Mouse (Mus musculus) lung, embryonic 15.5 days (tissue): ENCODE results near the gene Grap. TPM values are rescaled to one million over a fixed set of nuclear protein-coding genes. Genes with fewer than 3 reads are reported as not detected.
A peak's percentile ranks its signal among the peaks of the same experiment; 100 is the strongest.

Experiments used
- ATAC-seq: fragments of 200-750 bp; cut with Nextera tagmentation; 2 replicates; pipeline ENCODE4 v1.8.0; 2017; ENCODE audit warnings: moderate number of reproducible peaks, borderline replicate concordance; ENCODE audit not compliant: low FRiP score, low TSS enrichment; ENCODE audit errors: extremely low read depth
- H3K27ac ChIP-seq: fragments of 300-500 bp; sonication (generic); 2 replicates; pipeline ENCODE4 v1.5.1; 2015; ENCODE audit warnings: moderate library complexity, mild to moderate bottlenecking, inconsistent platforms
- H3K27me3 ChIP-seq: fragments of 300-500 bp; sonication (generic); 2 replicates; pipeline ENCODE4 v1.6.1; 2015; ENCODE audit warnings: inconsistent platforms
- H3K36me3 ChIP-seq: fragments of 300-500 bp; sonication (generic); 2 replicates; pipeline ENCODE4 v1.6.1; 2015; ENCODE audit warnings: inconsistent platforms
- H3K4me1 ChIP-seq: fragments of 300-500 bp; sonication (generic); 2 replicates; pipeline ENCODE4 v1.6.1; 2015; ENCODE audit warnings: inconsistent platforms
- H3K4me2 ChIP-seq: fragments of 300-500 bp; sonication (generic); 2 replicates; pipeline ENCODE4 v1.6.1; 2015; ENCODE audit warnings: inconsistent platforms, mild to moderate bottlenecking, moderate library complexity
- H3K4me3 ChIP-seq: fragments of 300-500 bp; sonication (generic); 2 replicates; pipeline ENCODE4 v1.5.1; 2015; ENCODE audit warnings: mild to moderate bottlenecking, inconsistent platforms
- H3K9ac ChIP-seq: fragments of 300-500 bp; sonication (generic); 2 replicates; pipeline ENCODE4 v1.6.1; 2015; ENCODE audit warnings: inconsistent platforms
- H3K9me3 ChIP-seq: fragments of 300-500 bp; sonication (generic); 2 replicates; pipeline ENCODE4 v1.6.1; 2016; ENCODE audit warnings: inconsistent platforms
- WGBS: fragments of 180-500 bp; shearing (Covaris S2); methylation state at CpG from one replicate; pipeline ENCODE4 v1.1.7; 2015; 5-methylcytosine and 5-hydroxymethylcytosine counted together
- polyA plus RNA-seq: library from polyadenylated mRNA; unstranded; fragments of >200 nt; fragmentation: Nextera tagmentation; extraction: Ambion mirVana; gene quantifications from 2 replicates; pipeline ENCODE4 v1.2.1, GENCODE M21; 2015

Grap gene
- polyA plus RNA-seq, 1 experiment from 2014 or later = 42.2 TPM

DNA sequence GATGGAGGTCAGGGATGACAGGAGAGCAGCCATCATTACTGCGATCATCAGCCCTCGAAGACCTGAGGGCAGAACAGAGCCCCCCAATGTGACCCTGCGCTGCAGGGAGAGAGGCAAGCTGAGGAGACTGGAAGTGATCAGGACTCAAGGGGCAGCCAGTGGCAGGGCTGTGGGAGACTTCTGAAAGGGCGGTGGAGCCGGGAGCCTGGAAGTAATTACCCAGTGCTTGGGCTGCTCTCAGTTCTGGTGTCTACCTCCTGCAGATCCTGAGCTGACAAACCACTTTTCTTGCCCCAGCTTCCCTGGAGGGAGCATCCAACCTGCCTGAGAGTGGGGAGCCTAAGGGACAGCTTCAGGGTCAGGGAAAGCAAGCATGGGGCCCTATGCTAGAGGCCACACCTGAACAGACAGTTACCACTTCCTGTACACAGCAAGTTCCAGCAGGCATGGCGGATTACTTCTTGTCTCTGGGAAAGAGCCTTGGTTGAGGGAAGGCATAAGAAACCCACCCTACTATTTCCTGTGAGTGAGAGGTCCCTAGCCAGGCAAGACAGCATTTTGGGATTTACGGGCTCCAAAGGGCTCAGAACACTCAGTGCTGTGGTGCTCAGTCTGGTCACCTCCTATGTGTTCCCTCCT is 23.3 kb downstream of the Grap start:
- Histone ChIP-seq H3K36me3 (no peaks in the 10 kb centered on the region), H3K9me3 (no peaks in the 10 kb centered on the region), H3K27ac (no peak overlapping the region), H3K27me3 (no peaks in the 10 kb centered on the region), H3K4me2 (no peak overlapping the region), H3K4me1 (peaks cover 9% of the 10 kb centered on the region), H3K9ac (no peak overlapping the region), H3K4me3 (no peak overlapping the region)
- no peak for ATAC-seq
- WGBS = 79% methylated on average over 7 of the region's 7 CpGs

GRCm38 (mm10) chr11:61677709-61678108 is 24.6 kb downstream of the Grap start:
- no peak for ATAC-seq
- Histone ChIP-seq H3K9me3 (no peaks in the 10 kb centered on the region), H3K27me3 (0 out of 2 replicates have a peak, but pooled peaks cover 3% of the 10 kb centered on the region), H3K4me3 (no peak overlapping the region), H3K4me2 (no peak overlapping the region), H3K27ac (no peak overlapping the region), H3K36me3 (no peaks in the 10 kb centered on the region), H3K4me1 (peaks cover 9% of the 10 kb centered on the region), H3K9ac (no peak overlapping the region)
- WGBS = 83% methylated on average over 4 of the region's 4 CpGs

DNA sequence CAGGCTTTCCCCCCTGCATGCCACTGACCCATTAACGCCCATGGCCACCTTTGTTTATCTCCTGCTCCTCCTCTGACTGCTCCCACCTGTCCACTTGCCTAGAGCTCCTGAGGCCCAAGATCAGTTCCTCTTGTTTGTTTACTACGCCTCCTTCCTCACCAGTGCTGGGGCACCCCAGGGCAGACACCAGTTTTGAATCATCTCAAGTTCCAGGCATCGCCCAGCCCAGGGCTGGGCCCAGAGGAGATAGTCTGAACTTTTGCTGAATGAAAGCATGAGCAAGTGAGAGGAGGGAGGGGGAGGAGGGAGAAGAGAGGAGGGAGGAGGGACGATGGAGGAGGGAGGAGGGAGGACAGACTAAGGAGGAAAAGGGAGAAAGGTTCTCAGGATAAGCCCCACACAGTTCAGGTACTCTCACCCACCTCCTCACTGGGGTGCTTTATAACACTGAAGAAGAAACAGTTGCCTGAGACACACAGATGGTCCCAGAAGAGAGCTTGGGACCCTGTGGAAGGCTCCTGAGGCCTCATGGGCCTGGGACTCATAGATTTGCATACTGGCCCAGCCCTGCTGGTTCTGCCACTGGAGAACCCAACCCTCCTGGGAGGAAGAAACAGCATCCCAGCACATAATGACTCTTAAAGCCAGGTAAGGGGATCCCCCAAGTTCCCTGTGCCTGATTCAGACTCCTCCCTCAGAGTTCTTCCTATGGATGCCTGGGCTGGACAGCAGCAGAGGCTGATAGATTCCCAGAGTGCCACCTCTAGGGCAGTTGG is 26.2 kb downstream of the Grap start:
- Histone ChIP-seq H3K36me3 (no peaks in the 10 kb centered on the region), H3K9ac (no peak overlapping the region), H3K4me1 (peaks cover 16% of the 10 kb centered on the region), H3K4me2 (no peak overlapping the region), H3K27ac (no peak overlapping the region), H3K9me3 (no peaks in the 10 kb centered on the region), H3K27me3 (peaks cover 19% of the 10 kb centered on the region), H3K4me3 (no peak overlapping the region)
- no peak for ATAC-seq
- WGBS = 62% methylated on average over 4 of the region's 4 CpGs

- Histone ChIP-seq H3K4me1 (peaks cover 19% of the 10 kb centered on the region), H3K4me2 (peak within 1 kb of the TSS; percentile 73), H3K36me3 (no peaks in the 10 kb centered on the region), H3K27me3 (peaks cover 34% of the 10 kb centered on the region), H3K27ac (peak within 1 kb of the TSS; percentile 53; the same call in 1 of the 2 replicates), H3K4me3 (peak within 1 kb of the TSS; percentile 47), H3K9me3 (no peaks in the 10 kb centered on the region), H3K9ac (peak within 1 kb of the TSS; percentile 37)
- WGBS = 3% methylated on average over 76 of the region's 76 CpGs
- ATAC-seq = peak; percentile 55
Measured at GRCm38 (mm10) chr11:61683907-61684731, 31.1 kb downstream of the Grap start, which contains the start of gene Fam83g. TSS of gene Fam83g (plus strand) at chr11:61684091.

DNA sequence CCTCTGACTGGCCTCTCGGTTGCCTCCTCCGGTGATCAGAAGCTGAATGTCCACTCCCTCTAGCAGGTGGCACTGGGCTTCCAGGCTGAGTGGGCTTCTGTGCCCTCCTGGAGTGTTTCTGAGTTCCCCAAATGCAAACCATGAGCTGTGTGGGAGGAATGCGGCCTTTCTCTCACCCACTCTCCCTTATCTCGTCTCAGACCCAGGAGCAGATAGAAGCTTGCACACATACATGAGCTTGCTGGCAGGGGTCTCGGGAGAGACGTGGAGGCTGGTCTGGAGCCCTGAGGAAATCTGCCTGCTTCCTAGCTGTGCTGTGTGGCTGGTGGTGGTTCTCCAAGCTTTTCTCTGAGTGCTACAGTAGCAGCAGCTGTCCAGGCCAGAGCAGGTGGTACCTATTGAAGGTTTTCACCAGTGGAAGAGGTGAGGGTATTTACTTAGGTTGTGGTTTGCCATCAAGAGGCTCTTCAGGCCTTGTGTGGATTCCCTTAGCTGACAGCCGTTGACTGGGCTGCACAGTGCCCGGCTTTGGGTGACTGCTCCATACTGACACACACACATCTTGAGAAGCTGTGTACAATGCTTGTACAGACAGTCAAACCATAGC is 32.2 kb downstream of the Grap start:
- no peak overlapping the region for H3K9ac ChIP-seq
- 0 out of 2 replicates have a peak, but pooled peaks have one; percentile 10 for ATAC-seq
- WGBS = 49% methylated on average over 8 of the region's 8 CpGs

DNA sequence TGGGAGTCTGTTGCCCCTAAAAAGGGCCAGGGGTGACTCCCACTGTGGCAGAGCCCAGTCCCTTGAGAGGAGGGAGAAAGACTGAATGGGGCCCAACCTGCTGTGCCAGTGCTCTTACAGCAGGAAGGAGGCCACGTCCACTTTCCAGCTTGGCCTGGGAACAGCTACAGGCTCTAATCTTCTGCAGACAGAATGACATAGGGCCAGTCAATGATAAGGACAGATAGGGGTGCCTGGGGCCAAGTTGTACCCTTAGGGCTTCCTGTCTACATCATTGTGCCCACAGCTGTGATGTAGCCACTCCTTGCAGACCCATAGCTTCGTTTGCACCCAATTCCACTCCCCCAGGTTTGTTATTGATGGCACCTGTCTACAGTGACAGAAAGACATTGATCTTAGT is 33.1 kb downstream of the Grap start:
- Histone ChIP-seq H3K4me2 (no peak overlapping the region), H3K27me3 (peaks cover 34% of the 10 kb centered on the region), H3K9me3 (no peaks in the 10 kb centered on the region), H3K4me1 (peaks cover 19% of the 10 kb centered on the region), H3K4me3 (no peak overlapping the region), H3K27ac (no peak overlapping the region), H3K36me3 (no peaks in the 10 kb centered on the region), H3K9ac (no peak overlapping the region)
- WGBS = 34% methylated on average over 2 of the region's 2 CpGs
- ATAC-seq = no peak

More for the DNA sequence above, 32.2 kb downstream of the Grap start:
- peak overlapping the region; percentile 47 for H3K4me3 ChIP-seq
- peak overlapping the region; percentile 73 for H3K4me2 ChIP-seq
- no peaks in the 10 kb centered on the region for H3K36me3 ChIP-seq
- peak overlapping the region; percentile 53; the same call in 1 of the 2 replicates for H3K27ac ChIP-seq
- H3K9me3 ChIP-seq = no peaks in the 10 kb centered on the region
- H3K4me1 ChIP-seq = peaks cover 19% of the 10 kb centered on the region
- peaks cover 34% of the 10 kb centered on the region for H3K27me3 ChIP-seq

- WGBS = 44% methylated on average over 10 of the region's 10 CpGs
- peaks cover 19% of the 10 kb centered on the region for H3K4me1 ChIP-seq
Measured at GRCm38 (mm10) chr11:61686906-61687453, 33.9 kb downstream of the Grap start.

DNA sequence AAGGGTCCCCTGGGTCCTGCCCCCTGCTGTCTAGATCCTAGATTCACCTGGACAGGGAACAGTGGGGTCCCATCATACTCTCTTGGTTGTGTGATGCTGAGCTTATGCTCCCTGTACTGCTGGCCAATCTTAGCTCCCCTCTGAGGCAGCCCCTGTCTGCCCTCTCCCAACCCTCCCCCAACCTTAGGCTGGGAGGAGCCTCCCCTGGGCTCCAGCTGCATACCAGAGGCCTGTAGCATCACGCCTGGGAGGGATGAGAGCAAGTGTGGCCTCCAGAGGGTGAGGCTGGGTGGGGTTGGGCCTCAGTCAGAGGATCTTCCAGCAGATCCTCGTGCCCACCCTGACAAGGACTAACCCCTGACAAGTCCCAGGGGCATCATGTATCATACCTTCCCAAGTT is 34.5 kb downstream of the Grap start:
- Histone ChIP-seq H3K9ac (no peak overlapping the region), H3K4me3 (no peak overlapping the region), H3K4me2 (no peak overlapping the region), H3K9me3 (no peaks in the 10 kb centered on the region), H3K36me3 (no peaks in the 10 kb centered on the region), H3K27me3 (peaks cover 32% of the 10 kb centered on the region), H3K4me1 (peaks cover 19% of the 10 kb centered on the region), H3K27ac (no peak overlapping the region)
- ATAC-seq = no peak
- 30% methylated on average over 2 of the region's 2 CpGs for WGBS

More at GRCm38 (mm10) chr11:61686906-61687453, 33.9 kb downstream of the Grap start:
- H3K27me3 ChIP-seq = peaks cover 34% of the 10 kb centered on the region
- H3K27ac ChIP-seq = no peak overlapping the region
- H3K36me3 ChIP-seq = no peaks in the 10 kb centered on the region
- no peak overlapping the region for H3K9ac ChIP-seq
- no peak for ATAC-seq
- H3K4me2 ChIP-seq = no peak overlapping the region
- no peak overlapping the region for H3K4me3 ChIP-seq
- no peaks in the 10 kb centered on the region for H3K9me3 ChIP-seq

DNA sequence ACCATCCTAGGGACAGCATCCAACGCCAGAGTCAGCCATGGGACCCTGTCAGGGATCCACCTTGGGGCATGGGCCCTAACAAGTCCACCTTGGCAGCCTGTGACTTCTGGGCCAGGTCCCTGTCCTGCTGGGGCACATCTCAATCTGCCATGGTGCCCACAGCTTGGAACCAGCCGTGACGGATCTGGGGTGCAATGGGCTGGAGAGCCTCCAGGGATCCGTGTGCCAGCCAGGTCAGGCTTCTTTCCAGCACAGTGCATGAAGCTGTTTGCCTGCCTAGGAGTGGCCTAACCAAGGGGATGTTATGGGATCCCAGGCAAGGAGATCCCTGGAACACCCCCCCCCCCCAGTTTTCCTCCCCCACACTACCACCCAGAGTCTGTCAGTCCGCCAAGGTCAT is 39.9 kb downstream of the Grap start:
- ATAC-seq = no peak

GRCm38 (mm10) chr11:61698852-61699251 is 45.8 kb downstream of the Grap start:
- Histone ChIP-seq H3K4me3 (no peak overlapping the region), H3K9me3 (no peaks in the 10 kb centered on the region), H3K27ac (no peak overlapping the region), H3K4me1 (no peaks in the 10 kb centered on the region), H3K36me3 (no peaks in the 10 kb centered on the region), H3K9ac (no peak overlapping the region), H3K27me3 (no peaks in the 10 kb centered on the region), H3K4me2 (no peak overlapping the region)
- no peak for ATAC-seq

More for the DNA sequence above, 39.9 kb downstream of the Grap start:
- Histone ChIP-seq H3K4me2 (no peak overlapping the region), H3K36me3 (no peaks in the 10 kb centered on the region), H3K9ac (no peak overlapping the region), H3K27ac (no peak overlapping the region), H3K4me1 (no peaks in the 10 kb centered on the region), H3K4me3 (no peak overlapping the region), H3K9me3 (no peaks in the 10 kb centered on the region), H3K27me3 (no peaks in the 10 kb centered on the region)
- 87% methylated on average over 5 of the region's 5 CpGs for WGBS

GRCm38 (mm10) chr11:61699460-61699859 is 46.4 kb downstream of the Grap start:
- H3K4me1 ChIP-seq = no peaks in the 10 kb centered on the region
- 67% methylated on average over 5 of the region's 5 CpGs for WGBS

More at GRCm38 (mm10) chr11:61699460-61699859, 46.4 kb downstream of the Grap start:
- no peaks in the 10 kb centered on the region for H3K9me3 ChIP-seq
- no peak overlapping the region for H3K9ac ChIP-seq
- no peak overlapping the region for H3K4me2 ChIP-seq
- no peak overlapping the region for H3K27ac ChIP-seq
- no peaks in the 10 kb centered on the region for H3K27me3 ChIP-seq
- no peak overlapping the region for H3K4me3 ChIP-seq
- ATAC-seq = no peak
- no peaks in the 10 kb centered on the region for H3K36me3 ChIP-seq
